Mouse (Mus musculus): ENCODE measurements at regions not wholly inside any gene's neighbourhood (a gene's known extent, or its start where the extent isn't known, plus 50 kb on each side); places are given as distances from the start of the nearest gene placed in this dataset.
A peak's percentile ranks its signal among the peaks of the same experiment; 100 is the strongest.

- no peak for DNase-seq (ENCODE audit: low spot score)
Measured at GRCm38 (mm10) chr8:125367374-125367773, 202.2 kb downstream of the Sipa1l2 start.

GRCm38 (mm10) chr8:125365004-125365403, 204.6 kb downstream of the Sipa1l2 start:
- DNase-seq (ENCODE audit: low spot score): no peak

- DNase-seq (ENCODE audit: low spot score): no peak
Measured at GRCm38 (mm10) chr8:125359456-125359855, 210.2 kb downstream of the Sipa1l2 start.

GRCm38 (mm10) chr8:125357759-125358158, 211.8 kb downstream of the Sipa1l2 start:
- DNase-seq (ENCODE audit: low spot score): no peak

- DNase-seq (ENCODE audit: low spot score): no peak
Measured at GRCm38 (mm10) chr8:125355059-125355509, 214.5 kb downstream of the Sipa1l2 start.

- DNase-seq (ENCODE audit: low spot score): no peak
Measured at GRCm38 (mm10) chr8:125352276-125352675, 217.3 kb downstream of the Sipa1l2 start.

GRCm38 (mm10) chr8:125351486-125352032, 218.0 kb downstream of the Sipa1l2 start:
- no peak for DNase-seq (ENCODE audit: low spot score)

GRCm38 (mm10) chr8:125349290-125350025, 220.2 kb downstream of the Sipa1l2 start:
- DNase-seq (ENCODE audit: low spot score): peak; percentile 73

- no peak for DNase-seq (ENCODE audit: low spot score)
Measured at GRCm38 (mm10) chr8:125346182-125346581, 223.4 kb downstream of the Sipa1l2 start.

- no peak for DNase-seq (ENCODE audit: low spot score)
Measured at GRCm38 (mm10) chr8:125345571-125345970, 224.0 kb downstream of the Sipa1l2 start.

GRCm38 (mm10) chr8:125343867-125344266, 225.7 kb downstream of the Sipa1l2 start:
- DNase-seq (ENCODE audit: low spot score): no peak

- no peak for DNase-seq (ENCODE audit: low spot score)
Measured at GRCm38 (mm10) chr8:125342521-125342920, 227.1 kb downstream of the Sipa1l2 start.

- no peak for DNase-seq (ENCODE audit: low spot score)
Measured at GRCm38 (mm10) chr8:125341606-125342005, 228.0 kb downstream of the Sipa1l2 start.

GRCm38 (mm10) chr8:125338222-125338621, 231.4 kb downstream of the Sipa1l2 start:
- no peak for DNase-seq (ENCODE audit: low spot score)

- peak; percentile 16 for DNase-seq (ENCODE audit: low spot score)
Measured at GRCm38 (mm10) chr8:125337444-125338077, 232.0 kb downstream of the Sipa1l2 start.

- no peak for DNase-seq (ENCODE audit: low spot score)
Measured at GRCm38 (mm10) chr8:125336799-125337198, 232.8 kb downstream of the Sipa1l2 start.

- no peak for DNase-seq (ENCODE audit: low spot score)
Measured at GRCm38 (mm10) chr8:125335575-125336370, 233.8 kb downstream of the Sipa1l2 start.

GRCm38 (mm10) chr8:125335171-125335570, 234.4 kb downstream of the Sipa1l2 start:
- no peak for DNase-seq (ENCODE audit: low spot score)

GRCm38 (mm10) chr8:125330638-125331037, 239.0 kb downstream of the Sipa1l2 start:
- no peak for DNase-seq (ENCODE audit: low spot score)

GRCm38 (mm10) chr8:125328650-125329049, 241.0 kb downstream of the Sipa1l2 start:
- peak; percentile 40 for DNase-seq (ENCODE audit: low spot score)

- no peak for DNase-seq (ENCODE audit: low spot score)
Measured at GRCm38 (mm10) chr8:125327551-125328262, 241.9 kb downstream of the Sipa1l2 start.

- no peak for DNase-seq (ENCODE audit: low spot score)
Measured at GRCm38 (mm10) chr8:125327006-125327405, 242.6 kb downstream of the Sipa1l2 start.
